Mouse (Mus musculus) neural tube, embryonic 12.5 days (tissue): ENCODE results near the gene Olfr332. TPM values are rescaled to one million over a fixed set of nuclear protein-coding genes. Genes with fewer than 3 reads are reported as not detected.
"Not testable (repeated sequence)": the region's sequence is repeated elsewhere in the genome, so short reads cannot be mapped to it uniquely, and the experiment has no call there.

ENCODE experiments used
- ATAC-seq: fragments of 200-750 bp; cut with Nextera tagmentation; 2 replicates; pipeline ENCODE4 v1.8.0; 2017; ENCODE audit warnings: low read depth, mild to moderate bottlenecking, moderate TSS enrichment, moderate library complexity; ENCODE audit not compliant: low FRiP score
- H3K27ac ChIP-seq: fragments of 300-500 bp; sonication (generic); 2 replicates; pipeline ENCODE4 v1.5.1; 2016
- H3K27me3 ChIP-seq: fragments of 300-500 bp; sonication (generic); replicated peaks from 2 replicates; pipeline ENCODE4 v1.6.1; 2016; ENCODE audit warnings: mild to moderate bottlenecking
- H3K36me3 ChIP-seq: fragments of 300-500 bp; sonication (generic); 2 replicates; pipeline ENCODE4 v1.6.1; 2016; ENCODE audit warnings: mild to moderate bottlenecking
- H3K4me1 ChIP-seq: fragments of 300-500 bp; sonication (generic); 2 replicates; pipeline ENCODE4 v1.6.1; 2016
- H3K4me2 ChIP-seq: fragments of 300-500 bp; sonication (generic); replicated peaks from 2 replicates; pipeline ENCODE4 v1.6.1; 2016; ENCODE audit warnings: mild to moderate bottlenecking
- H3K4me3 ChIP-seq: fragments of 300-500 bp; sonication (generic); 2 replicates; pipeline ENCODE4 v1.5.1; 2016
- H3K9ac ChIP-seq: fragments of 300-500 bp; sonication (generic); 2 replicates; pipeline ENCODE4 v1.6.1; 2016; ENCODE audit warnings: mild to moderate bottlenecking
- H3K9me3 ChIP-seq: fragments of 300-500 bp; sonication (generic); 2 replicates; pipeline ENCODE4 v1.6.1; 2016; ENCODE audit warnings: mild to moderate bottlenecking
- WGBS: fragments of 180-500 bp; shearing (Covaris S2); methylation state at CpG from one replicate; pipeline ENCODE4 v1.1.7; 2016; 5-methylcytosine and 5-hydroxymethylcytosine counted together
- polyA plus RNA-seq: library from polyadenylated mRNA; unstranded; fragments of >200 nt; fragmentation: Nextera tagmentation; extraction: Ambion mirVana; gene quantifications from 2 replicates; pipeline ENCODE4 v1.2.1, GENCODE M21; 2016

Gene Olfr332
- not detected in 2 replicates for polyA plus RNA-seq

DNA sequence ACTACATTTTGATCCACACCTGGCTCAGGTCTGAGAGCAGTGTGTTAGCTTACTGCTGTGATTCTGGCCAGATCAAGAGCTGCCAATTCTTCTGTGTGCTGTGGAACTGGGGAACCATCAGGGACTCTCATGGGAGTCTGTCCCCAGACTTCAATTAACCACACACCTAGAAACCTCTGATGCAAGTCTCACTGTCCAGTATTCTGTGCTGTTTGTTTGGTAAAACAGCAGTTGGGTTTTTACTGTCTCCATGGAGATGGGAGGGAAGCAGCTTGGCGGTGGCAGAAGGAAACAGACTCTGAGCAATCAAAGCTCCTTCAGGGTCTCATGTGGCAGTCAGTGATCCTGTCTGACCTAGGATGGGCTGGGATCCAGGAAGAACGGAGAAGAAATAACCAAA is at the start of gene Olfr332:
Gene Olfr332, minus strand, starts transcription at position 101 of the 400 bp plus-strand sequence.
- Histone ChIP-seq H3K9ac (no peak within 1 kb of the TSS), H3K4me2 (no peak within 1 kb of the TSS), H3K4me3 (no peak within 1 kb of the TSS), H3K36me3 (no peaks in the 10 kb centered on the region), H3K4me1 (no peaks in the 10 kb centered on the region), H3K27me3 (no peaks in the 10 kb centered on the region), H3K9me3 (no peaks in the 10 kb centered on the region), H3K27ac (no peak within 1 kb of the TSS)
- ATAC-seq: no peak
- WGBS: 89% methylated on average over 2 of the region's 2 CpGs

DNA sequence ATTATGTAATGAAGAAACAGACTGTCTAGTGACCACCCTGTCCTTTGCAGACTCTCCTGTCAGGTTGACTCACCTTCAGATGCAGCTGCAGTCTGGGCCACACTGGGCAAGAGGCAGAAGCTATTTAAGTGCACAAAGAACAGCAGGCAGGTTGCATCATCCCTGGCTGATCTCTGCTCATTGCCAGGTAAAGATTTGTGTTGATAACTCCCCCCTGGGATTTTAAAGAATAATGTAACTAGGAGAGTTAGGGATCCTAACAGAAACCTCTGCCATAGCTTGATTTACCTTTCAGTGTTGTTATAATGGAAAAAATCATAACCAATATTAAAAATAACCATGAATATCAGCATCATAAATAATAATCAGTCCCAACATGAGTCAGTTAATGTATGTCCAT is 42.4 kb upstream of the Olfr332 start, which contains the start of gene Olfr330:
Gene Olfr330, minus strand, starts transcription at position 101 of the 400 bp plus-strand sequence.
- not testable (repeated sequence) for H3K4me1 ChIP-seq, H3K36me3 ChIP-seq, H3K9ac ChIP-seq, H3K4me3 ChIP-seq, H3K27me3 ChIP-seq, H3K9me3 ChIP-seq, H3K4me2 ChIP-seq, H3K27ac ChIP-seq, ATAC-seq

DNA sequence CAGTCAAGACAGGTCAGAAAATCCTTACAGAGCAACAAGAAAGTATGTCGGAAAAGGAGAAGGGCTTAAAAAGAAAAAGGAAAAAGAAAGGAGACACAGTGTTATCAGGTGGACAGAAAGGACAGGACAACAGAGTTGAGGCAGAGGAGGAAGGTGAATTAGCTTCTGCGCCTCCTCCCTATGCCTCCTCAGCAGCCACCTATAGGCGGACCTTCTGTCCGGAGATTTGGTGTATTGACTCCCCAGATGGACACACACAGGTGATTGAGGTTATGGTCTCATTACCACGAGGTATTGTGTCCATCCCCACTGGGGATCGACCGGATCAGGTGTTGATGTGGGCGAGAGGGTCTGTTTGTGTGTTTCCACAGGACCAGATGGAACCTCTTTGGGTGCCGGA is 27.4 kb upstream of the Olfr332 start:
- ATAC-seq: not testable (repeated sequence)

GRCm38 (mm10) chr11:58518916-58519315 is 26.6 kb upstream of the Olfr332 start:
- not testable (repeated sequence) for H3K27ac ChIP-seq, H3K4me2 ChIP-seq, H3K4me3 ChIP-seq, H3K9ac ChIP-seq, H3K9me3 ChIP-seq, H3K4me1 ChIP-seq, ATAC-seq, H3K36me3 ChIP-seq, H3K27me3 ChIP-seq
- WGBS: 95% methylated on average over 18 of the region's 18 CpGs

More for the DNA sequence above, 27.4 kb upstream of the Olfr332 start:
- not testable (repeated sequence) for H3K4me3 ChIP-seq, H3K4me1 ChIP-seq, H3K4me2 ChIP-seq, H3K9ac ChIP-seq, H3K9me3 ChIP-seq, H3K27me3 ChIP-seq, H3K27ac ChIP-seq, H3K36me3 ChIP-seq
- WGBS: 89% methylated on average over 8 of the region's 9 CpGs

DNA sequence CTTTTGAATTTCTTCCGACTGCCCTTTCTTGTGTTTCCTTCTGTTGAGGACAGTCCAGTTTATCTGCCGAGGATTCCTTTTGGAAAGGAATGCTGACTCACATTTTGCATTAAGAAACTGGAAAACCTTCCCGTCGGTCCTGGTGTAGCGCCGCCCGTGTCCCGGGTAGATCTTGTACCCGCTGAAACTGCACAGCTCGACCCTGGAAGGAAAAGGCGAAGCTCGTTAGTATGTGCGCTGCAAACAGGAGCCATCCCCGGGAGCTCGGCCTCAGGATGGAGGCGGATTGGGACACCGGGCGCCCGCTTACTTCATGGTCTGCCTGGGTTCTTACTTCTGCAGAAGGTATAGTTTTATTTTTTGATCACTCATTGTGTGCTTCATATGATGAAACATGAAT is 16.7 kb upstream of the Olfr332 start:
- not testable (repeated sequence) for H3K4me2 ChIP-seq, H3K27me3 ChIP-seq, H3K27ac ChIP-seq, H3K36me3 ChIP-seq, ATAC-seq, H3K9me3 ChIP-seq, H3K9ac ChIP-seq, H3K4me3 ChIP-seq, H3K4me1 ChIP-seq
- 90% methylated on average over 19 of the region's 19 CpGs for WGBS

GRCm38 (mm10) chr11:58502472-58502871 is 10.1 kb upstream of the Olfr332 start, which contains the start of gene Olfr331:
TSS of gene Olfr331 (minus strand) at chr11:58502572.
- H3K9ac ChIP-seq, H3K4me1 ChIP-seq, H3K27me3 ChIP-seq, ATAC-seq, H3K36me3 ChIP-seq, H3K4me3 ChIP-seq, H3K4me2 ChIP-seq, H3K9me3 ChIP-seq, H3K27ac ChIP-seq: not testable (repeated sequence)

DNA sequence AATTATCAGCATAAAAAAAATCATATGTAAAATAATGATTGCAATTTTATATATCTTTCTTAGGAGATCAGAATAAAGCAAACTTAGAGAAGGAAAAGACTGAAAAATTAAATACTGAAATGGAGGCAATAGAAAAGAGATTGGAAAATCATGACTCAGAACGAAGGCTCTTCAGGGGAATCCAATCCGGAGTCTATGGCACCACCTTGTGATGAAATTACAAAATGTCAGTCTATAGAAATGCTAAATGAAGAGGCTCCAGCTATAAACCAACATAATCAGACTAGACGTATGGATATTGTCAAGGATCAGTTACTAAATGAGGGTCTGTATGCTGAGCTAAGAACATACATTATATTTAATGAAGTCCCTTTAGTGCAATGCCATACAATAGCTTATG is 6.9 kb upstream of the Olfr332 start:
- no peaks in the 10 kb centered on the region for H3K4me1 ChIP-seq
- 72% methylated on average over 3 of the region's 3 CpGs for WGBS
- H3K9ac ChIP-seq: no peak overlapping the region
- H3K27me3 ChIP-seq: no peaks in the 10 kb centered on the region
- no peak overlapping the region for H3K27ac ChIP-seq
- H3K36me3 ChIP-seq: no peaks in the 10 kb centered on the region
- H3K9me3 ChIP-seq: no peaks in the 10 kb centered on the region
- no peak for ATAC-seq
- no peak overlapping the region for H3K4me3 ChIP-seq
- no peak overlapping the region for H3K4me2 ChIP-seq

DNA sequence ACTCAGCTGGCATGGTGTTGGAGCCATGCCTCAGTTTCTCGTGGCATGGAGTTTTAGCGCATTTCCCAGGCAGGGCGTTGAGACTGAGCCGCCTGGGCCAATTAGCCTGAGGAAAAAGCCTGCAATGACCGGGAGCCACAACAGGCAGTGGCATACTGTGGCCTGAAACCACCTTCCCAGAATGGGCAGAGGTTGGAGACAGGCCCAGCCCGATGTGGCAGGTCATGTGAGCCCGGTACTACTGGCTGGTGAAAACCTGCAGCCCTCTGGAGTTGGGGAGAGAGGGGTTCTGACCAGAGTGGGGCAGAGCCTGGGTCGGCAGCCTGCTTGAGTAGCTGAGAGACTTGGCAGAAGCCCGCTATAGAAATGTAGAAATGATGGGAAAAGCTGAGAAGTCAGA is 6.4 kb upstream of the Olfr332 start:
- ATAC-seq: no peak
- Histone ChIP-seq H3K9me3 (no peaks in the 10 kb centered on the region), H3K4me2 (no peak overlapping the region), H3K36me3 (no peaks in the 10 kb centered on the region), H3K4me3 (no peak overlapping the region), H3K9ac (no peak overlapping the region), H3K27me3 (no peaks in the 10 kb centered on the region), H3K4me1 (no peaks in the 10 kb centered on the region), H3K27ac (no peak overlapping the region)
- WGBS: 81% methylated on average over 9 of the region's 9 CpGs

GRCm38 (mm10) chr11:58462170-58462569 is 30.2 kb downstream of the Olfr332 start, which contains the start of gene Olfr30:
TSS of gene Olfr30 (minus strand) at chr11:58462270.
- H3K36me3 ChIP-seq: no peaks in the 10 kb centered on the region
- no peaks in the 10 kb centered on the region for H3K9me3 ChIP-seq
- no peak within 1 kb of the TSS for H3K4me2 ChIP-seq
- H3K27ac ChIP-seq: no peak within 1 kb of the TSS
- H3K9ac ChIP-seq: no peak within 1 kb of the TSS
- no peaks in the 10 kb centered on the region for H3K27me3 ChIP-seq
- H3K4me3 ChIP-seq: no peak within 1 kb of the TSS
- ATAC-seq: no peak
- no peaks in the 10 kb centered on the region for H3K4me1 ChIP-seq

DNA sequence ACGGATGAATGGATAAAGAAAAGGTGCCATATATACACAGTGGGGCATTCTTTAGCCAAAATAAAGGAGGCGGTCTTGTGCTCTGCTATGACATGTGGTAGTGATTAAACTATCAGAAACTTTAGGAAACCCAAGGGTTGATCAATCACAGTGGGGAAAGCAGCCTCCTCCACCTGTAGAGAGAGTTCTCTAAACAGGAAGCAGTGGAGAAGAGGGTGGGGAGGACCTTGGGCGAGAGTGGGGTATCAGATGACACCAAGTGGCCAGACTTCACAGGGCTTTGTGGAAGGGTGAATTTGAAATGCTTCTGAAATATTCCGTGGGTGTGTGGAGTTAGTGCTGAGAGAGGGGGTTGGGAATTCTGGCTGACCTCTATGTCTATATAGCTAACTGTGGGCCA is 38.8 kb downstream of the Olfr332 start:
- Histone ChIP-seq H3K9me3 (0 out of 2 replicates have a peak, but pooled peaks cover 6% of the 10 kb centered on the region), H3K36me3 (no peaks in the 10 kb centered on the region), H3K27me3 (no peaks in the 10 kb centered on the region), H3K4me2 (no peak overlapping the region), H3K4me1 (no peaks in the 10 kb centered on the region), H3K9ac (no peak overlapping the region), H3K27ac (no peak overlapping the region), H3K4me3 (no peak overlapping the region)
- no peak for ATAC-seq
- WGBS: 72% methylated on average over 4 of the region's 4 CpGs

- ATAC-seq: no peak
- Histone ChIP-seq H3K4me1 (no peaks in the 10 kb centered on the region), H3K4me2 (no peak within 1 kb of the TSS), H3K27ac (no peak within 1 kb of the TSS), H3K36me3 (no peaks in the 10 kb centered on the region), H3K27me3 (no peaks in the 10 kb centered on the region), H3K4me3 (no peak within 1 kb of the TSS), H3K9me3 (0 out of 2 replicates have a peak, but pooled peaks cover 6% of the 10 kb centered on the region), H3K9ac (no peak within 1 kb of the TSS)
- WGBS: 97% methylated on average over 9 of the region's 9 CpGs
These were observed 39.6 kb downstream of the Olfr332 start, which contains the start of gene Lypd9 for GRCm38 (mm10) chr11:58452759-58453158. TSS of gene Lypd9 (minus strand) at chr11:58452923.
